ENCODE assay signal across 8 mouse cellular contexts in the genomic region with DNA sequence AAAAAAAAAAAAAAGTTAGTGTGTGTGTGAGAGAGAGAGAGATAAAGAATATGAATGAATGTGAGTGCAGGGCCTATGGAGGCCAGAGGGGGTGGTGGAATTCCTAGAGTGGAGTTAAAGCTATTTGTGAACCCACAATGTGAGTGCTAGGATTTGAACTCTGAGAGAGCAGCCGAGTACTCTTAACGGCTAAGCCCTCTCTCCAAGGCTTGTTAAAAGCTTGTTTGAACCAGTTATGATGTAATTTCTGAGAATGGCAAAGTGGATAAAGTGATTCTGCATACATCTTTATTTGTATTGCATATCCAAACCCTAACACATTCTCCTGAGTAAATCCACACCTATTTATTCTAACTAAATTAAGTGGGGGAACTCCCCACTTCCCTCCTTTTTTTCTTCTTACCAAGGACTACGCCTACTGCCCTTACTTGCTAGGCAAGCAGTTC. TPM values are rescaled to one million over a fixed set of nuclear protein-coding genes. Genes with fewer than 3 reads are reported as not detected.
DNase-seq lines count a peak whose midpoint lies in the region; ATAC-seq and TF ChIP-seq lines count a peak whose summit lies in the region.

No protein-coding gene starts in this region.

- WGBS in heart, postnatal 0 days: 56% methylated on average over 3 of the region's 3 CpGs
- 66% methylated on average over 3 of the region's 3 CpGs for WGBS in embryonic facial prominence, embryonic 14.5 days
- WGBS in limb, embryonic 12.5 days: 68% methylated on average over 3 of the region's 3 CpGs
- WGBS in neural tube, embryonic 11.5 days: 81% methylated on average over 3 of the region's 3 CpGs

- ATAC-seq in heart, postnatal 0 days (ENCODE audit: insufficient read depth, low read depth): no peak
- no peak for ATAC-seq in embryonic facial prominence, embryonic 14.5 days (ENCODE audit: low read depth)
- no peak for ATAC-seq in limb, embryonic 12.5 days (ENCODE audit: insufficient number of reproducible peaks, insufficient read depth, low FRiP score, low TSS enrichment, low read depth)
- no peak for ATAC-seq in neural tube, embryonic 11.5 days (ENCODE audit: insufficient read depth, low FRiP score, low TSS enrichment)

- H3K4me3 ChIP-seq in heart, postnatal 0 days (ENCODE audit: low read depth, low read length): peak overlapping the region; percentile 94
- H3K4me3 ChIP-seq in embryonic facial prominence, embryonic 14.5 days (ENCODE audit: low read depth, low read length): peak overlapping the region; percentile 95
- H3K4me3 ChIP-seq in limb, embryonic 12.5 days (replicated peaks): peak overlapping the region; percentile 75
- H3K4me3 ChIP-seq in neural tube, embryonic 11.5 days (ENCODE audit: low read depth, low read length): peak overlapping the region; percentile 85

- intact Hi-C loops in left cerebral cortex, postnatal 14 days (cut with DNase I): no loop called here

- peak overlapping the region; percentile 89 for H3K9ac ChIP-seq in heart, postnatal 0 days (replicated peaks; ENCODE audit: low read depth, low read length)
- H3K9ac ChIP-seq in embryonic facial prominence, embryonic 14.5 days (ENCODE audit: low read depth, low read length): peak overlapping the region; percentile 91
- peak overlapping the region; percentile 85 for H3K9ac ChIP-seq in limb, embryonic 12.5 days (replicated peaks)
- H3K9ac ChIP-seq in neural tube, embryonic 11.5 days (ENCODE audit: low read length): peak overlapping the region; percentile 81

- no peaks in the 10 kb centered on the region for H3K9me3 ChIP-seq in heart, postnatal 0 days (replicated peaks; ENCODE audit: control insufficient read depth, low read length)
- H3K9me3 ChIP-seq in embryonic facial prominence, embryonic 14.5 days (ENCODE audit: control insufficient read depth, low read length): no peaks in the 10 kb centered on the region
- no peaks in the 10 kb centered on the region for H3K9me3 ChIP-seq in limb, embryonic 12.5 days
- no peaks in the 10 kb centered on the region for H3K9me3 ChIP-seq in neural tube, embryonic 11.5 days (ENCODE audit: control insufficient read depth, low read length)

- H3K4me1 ChIP-seq in heart, postnatal 0 days (ENCODE audit: control insufficient read depth, insufficient read depth): peaks cover 7% of the 10 kb centered on the region
- H3K4me1 ChIP-seq in embryonic facial prominence, embryonic 14.5 days (ENCODE audit: control insufficient read depth, insufficient read depth, low read length): peaks cover 10% of the 10 kb centered on the region
- peaks cover 24% of the 10 kb centered on the region for H3K4me1 ChIP-seq in limb, embryonic 12.5 days (replicated peaks)
- H3K4me1 ChIP-seq in neural tube, embryonic 11.5 days (ENCODE audit: control insufficient read depth, insufficient read depth, low read length): peaks cover 6% of the 10 kb centered on the region; the same call in 1 of the 2 replicates

- 0 out of 2 replicates have a peak, but pooled peaks cover 3% of the 10 kb centered on the region for H3K27me3 ChIP-seq in heart, postnatal 0 days (ENCODE audit: control insufficient read depth, insufficient read depth, low read length)
- no peaks in the 10 kb centered on the region for H3K27me3 ChIP-seq in embryonic facial prominence, embryonic 14.5 days (replicated peaks; ENCODE audit: control insufficient read depth, insufficient read depth, low read length)
- H3K27me3 ChIP-seq in limb, embryonic 12.5 days: peaks cover 5% of the 10 kb centered on the region
- 0 out of 2 replicates have a peak, but pooled peaks cover 2% of the 10 kb centered on the region for H3K27me3 ChIP-seq in neural tube, embryonic 11.5 days (ENCODE audit: control insufficient read depth, insufficient read depth, low read length)

- TF ChIP-seq EP300 in heart, postnatal 0 days (IDR thresholded peaks at IDR 0.05; ENCODE audit: low read depth): no peak

- TF ChIP-seq CTCF in heart, postnatal 0 days (IDR thresholded peaks at IDR 0.05; ENCODE audit: low read depth): no peak

- H3K4me2 ChIP-seq in heart, postnatal 0 days (ENCODE audit: low read depth, low read length): peak overlapping the region; percentile 86
- peak overlapping the region; percentile 63 for H3K4me2 ChIP-seq in embryonic facial prominence, embryonic 14.5 days (ENCODE audit: low read depth, low read length)
- peak overlapping the region; percentile 70 for H3K4me2 ChIP-seq in limb, embryonic 12.5 days
- peak overlapping the region; percentile 64 for H3K4me2 ChIP-seq in neural tube, embryonic 11.5 days (ENCODE audit: low read depth)

- H3K27ac ChIP-seq in heart, postnatal 0 days (ENCODE audit: low read depth): peak overlapping the region; percentile 78; the same call in 1 of the 2 replicates
- H3K27ac ChIP-seq in embryonic facial prominence, embryonic 14.5 days (replicated peaks; ENCODE audit: low read depth, low read length): no peak overlapping the region
- H3K27ac ChIP-seq in limb, embryonic 12.5 days: no peak overlapping the region
- no peak overlapping the region for H3K27ac ChIP-seq in neural tube, embryonic 11.5 days (ENCODE audit: low read depth, low read length)

- DNase-seq in heart, postnatal 0 days (ENCODE audit: low spot score): no peak
- DNase-seq in heart, adult 18-20 months: no peak
- no peak for DNase-seq in embryonic facial prominence, embryonic 14.5 days (ENCODE audit: low spot score)
- DNase-seq in neural tube, embryonic 11.5 days (ENCODE audit: low spot score): no peak
- DNase-seq in cerebellum, adult 9-11 months: no peak
- DNase-seq in left cerebral cortex, postnatal 14 days (ENCODE audit: low spot score in 2 of 2): no peak
- no peak for DNase-seq in adrenal gland, postnatal 10 days

- 0 out of 2 replicates have a peak, but pooled peaks cover 3% of the 10 kb centered on the region for H3K36me3 ChIP-seq in heart, postnatal 0 days (replicated peaks; ENCODE audit: control insufficient read depth, insufficient read depth, low read length)
- H3K36me3 ChIP-seq in embryonic facial prominence, embryonic 14.5 days (ENCODE audit: control insufficient read depth, insufficient read depth, low read length): peaks cover 10% of the 10 kb centered on the region; the same call in 1 of the 2 replicates
- H3K36me3 ChIP-seq in limb, embryonic 12.5 days: peaks cover 6% of the 10 kb centered on the region; the same call in 1 of the 2 replicates
- H3K36me3 ChIP-seq in neural tube, embryonic 11.5 days (ENCODE audit: control insufficient read depth, insufficient read depth, low read length): no peaks in the 10 kb centered on the region

RNA-seq across cellular contexts. Expression of a gene that starts 1.0 kb away (rescaled TPM):
- total RNA-seq in heart, postnatal 0 days (2014; rRNA removed; ENCODE audit: low replicate concordance): 2.6 and 5.5 TPM in 2 replicates
- 33.4 and 39.7 TPM in 2 replicates for polyA plus RNA-seq in heart, postnatal 0 days (2015; fragmentation: Nextera tagmentation; extraction: Ambion mirVana)
- total RNA-seq in heart, adult 18-20 months (2021): 10 to 100 TPM; 11.0 to 14.0 TPM
- polyA plus RNA-seq in embryonic facial prominence, embryonic 14.5 days (2014; fragmentation: Nextera tagmentation; extraction: Ambion mirVana): 58.6 and 62.7 TPM in 2 replicates
- 82.6 and 86.4 TPM in 2 replicates for polyA plus RNA-seq in limb, embryonic 12.5 days (2016; fragmentation: Nextera tagmentation; extraction: Ambion mirVana)
- polyA plus RNA-seq in neural tube, embryonic 11.5 days (2014; fragmentation: Nextera tagmentation; extraction: Ambion mirVana): 54.0 and 56.7 TPM in 2 replicates
- 10 to 100 TPM; 14.1 to 14.3 TPM for total RNA-seq in left cerebral cortex, postnatal 14 days (2021)
- 10 to 100 TPM; 29.4 to 29.9 TPM for total RNA-seq in adrenal gland, postnatal 10 days (2021)

RNA-seq across cellular contexts. Expression of a gene that starts 8.1 kb away (rescaled TPM):
- 7.1 and 14.5 TPM in 2 replicates for total RNA-seq in heart, postnatal 0 days (2014; rRNA removed; ENCODE audit: low replicate concordance)
- polyA plus RNA-seq in heart, postnatal 0 days (2015; fragmentation: Nextera tagmentation; extraction: Ambion mirVana): 6.2 and 6.5 TPM in 2 replicates
- total RNA-seq in heart, adult 18-20 months (2021): 10 to 100 TPM in 1 of 2 experiments, 1 to 10 TPM in 1; 8.2 to 13.8 TPM
- 15.7 and 18.2 TPM in 2 replicates for polyA plus RNA-seq in embryonic facial prominence, embryonic 14.5 days (2014; fragmentation: Nextera tagmentation; extraction: Ambion mirVana)
- 7.3 and 10.9 TPM in 2 replicates for polyA plus RNA-seq in limb, embryonic 12.5 days (2016; fragmentation: Nextera tagmentation; extraction: Ambion mirVana)
- 6.2 and 6.5 TPM in 2 replicates for polyA plus RNA-seq in neural tube, embryonic 11.5 days (2014; fragmentation: Nextera tagmentation; extraction: Ambion mirVana)
- total RNA-seq in left cerebral cortex, postnatal 14 days (2021): 1 to 10 TPM; 3.8 to 4.2 TPM
- 10 to 100 TPM in 1 of 2 experiments, 1 to 10 TPM in 1; 9.5 to 15.8 TPM for total RNA-seq in adrenal gland, postnatal 10 days (2021)

RNA-seq across cellular contexts. Expression of a gene that starts 22.1 kb away (rescaled TPM):
- 15.4 and 23.6 TPM in 2 replicates for total RNA-seq in heart, postnatal 0 days (2014; rRNA removed; ENCODE audit: low replicate concordance)
- 47.5 and 50.6 TPM in 2 replicates for polyA plus RNA-seq in heart, postnatal 0 days (2015; fragmentation: Nextera tagmentation; extraction: Ambion mirVana)
- total RNA-seq in heart, adult 18-20 months (2021): 10 to 100 TPM; 18.8 to 19.4 TPM
- 110 and 118 TPM in 2 replicates for polyA plus RNA-seq in embryonic facial prominence, embryonic 14.5 days (2014; fragmentation: Nextera tagmentation; extraction: Ambion mirVana)
- 221 and 223 TPM in 2 replicates for polyA plus RNA-seq in limb, embryonic 12.5 days (2016; fragmentation: Nextera tagmentation; extraction: Ambion mirVana)
- polyA plus RNA-seq in neural tube, embryonic 11.5 days (2014; fragmentation: Nextera tagmentation; extraction: Ambion mirVana): 196 TPM in 2 replicates
- total RNA-seq in left cerebral cortex, postnatal 14 days (2021): 10 to 100 TPM; 31.1 to 32.2 TPM
- total RNA-seq in adrenal gland, postnatal 10 days (2021): 10 to 100 TPM; 39.2 to 40.3 TPM

RNA-seq across cellular contexts. Expression of a gene that starts 35.8 kb away (rescaled TPM):
- total RNA-seq in heart, postnatal 0 days (2014; rRNA removed; ENCODE audit: low replicate concordance): 0.04 and 1.5 TPM in 2 replicates
- 0.03 and 0.08 TPM in 2 replicates for polyA plus RNA-seq in heart, postnatal 0 days (2015; fragmentation: Nextera tagmentation; extraction: Ambion mirVana)
- under 1 TPM; 0.15 to 0.33 TPM for total RNA-seq in heart, adult 18-20 months (2021)
- 1.2 and 1.7 TPM in 2 replicates for polyA plus RNA-seq in embryonic facial prominence, embryonic 14.5 days (2014; fragmentation: Nextera tagmentation; extraction: Ambion mirVana)
- 1.0 and 1.2 TPM in 2 replicates for polyA plus RNA-seq in limb, embryonic 12.5 days (2016; fragmentation: Nextera tagmentation; extraction: Ambion mirVana)
- 17.0 and 17.1 TPM in 2 replicates for polyA plus RNA-seq in neural tube, embryonic 11.5 days (2014; fragmentation: Nextera tagmentation; extraction: Ambion mirVana)
- 10 to 100 TPM; 29.9 to 30.1 TPM for total RNA-seq in left cerebral cortex, postnatal 14 days (2021)
- total RNA-seq in adrenal gland, postnatal 10 days (2021): under 1 TPM; 0.24 to 0.27 TPM

RNA-seq across cellular contexts. Expression of a gene that starts 49.2 kb away (rescaled TPM):
- 4.7 and 8.2 TPM in 2 replicates for total RNA-seq in heart, postnatal 0 days (2014; rRNA removed; ENCODE audit: low replicate concordance)
- polyA plus RNA-seq in heart, postnatal 0 days (2015; fragmentation: Nextera tagmentation; extraction: Ambion mirVana): 8.0 and 10.4 TPM in 2 replicates
- 1 to 10 TPM; 5.6 to 7.0 TPM for total RNA-seq in heart, adult 18-20 months (2021)
- 23.7 and 29.5 TPM in 2 replicates for polyA plus RNA-seq in embryonic facial prominence, embryonic 14.5 days (2014; fragmentation: Nextera tagmentation; extraction: Ambion mirVana)
- 23.8 and 25.0 TPM in 2 replicates for polyA plus RNA-seq in limb, embryonic 12.5 days (2016; fragmentation: Nextera tagmentation; extraction: Ambion mirVana)
- polyA plus RNA-seq in neural tube, embryonic 11.5 days (2014; fragmentation: Nextera tagmentation; extraction: Ambion mirVana): 24.9 and 25.5 TPM in 2 replicates
- 10 to 100 TPM; 35.3 to 42.5 TPM for total RNA-seq in left cerebral cortex, postnatal 14 days (2021)
- 10 to 100 TPM; 20.4 to 25.4 TPM for total RNA-seq in adrenal gland, postnatal 10 days (2021)
